Mouse (Mus musculus): ENCODE data around the gene Dhx38. TPM values are rescaled to one million over a fixed set of nuclear protein-coding genes. Genes with fewer than 3 reads are reported as not detected.

Dhx38 gene
- total RNA-seq (2021): 10 to 100 TPM; 22.8 to 24.4 TPM
- long read RNA-seq, experiment 1, full-length matches to known transcripts: 5 of 15 reads
- long read RNA-seq, experiment 1, partial matches to known transcripts: 7 of 15 reads
- long read RNA-seq, experiment 1, other reads (novel, unspliced or antisense): 3 of 15 reads
- long read RNA-seq, experiment 2, full-length matches to known transcripts: 10 of 36 reads
- long read RNA-seq, experiment 2, partial matches to known transcripts: 10 of 36 reads
- long read RNA-seq, experiment 2, other reads (novel, unspliced or antisense): 16 of 36 reads

DNA sequence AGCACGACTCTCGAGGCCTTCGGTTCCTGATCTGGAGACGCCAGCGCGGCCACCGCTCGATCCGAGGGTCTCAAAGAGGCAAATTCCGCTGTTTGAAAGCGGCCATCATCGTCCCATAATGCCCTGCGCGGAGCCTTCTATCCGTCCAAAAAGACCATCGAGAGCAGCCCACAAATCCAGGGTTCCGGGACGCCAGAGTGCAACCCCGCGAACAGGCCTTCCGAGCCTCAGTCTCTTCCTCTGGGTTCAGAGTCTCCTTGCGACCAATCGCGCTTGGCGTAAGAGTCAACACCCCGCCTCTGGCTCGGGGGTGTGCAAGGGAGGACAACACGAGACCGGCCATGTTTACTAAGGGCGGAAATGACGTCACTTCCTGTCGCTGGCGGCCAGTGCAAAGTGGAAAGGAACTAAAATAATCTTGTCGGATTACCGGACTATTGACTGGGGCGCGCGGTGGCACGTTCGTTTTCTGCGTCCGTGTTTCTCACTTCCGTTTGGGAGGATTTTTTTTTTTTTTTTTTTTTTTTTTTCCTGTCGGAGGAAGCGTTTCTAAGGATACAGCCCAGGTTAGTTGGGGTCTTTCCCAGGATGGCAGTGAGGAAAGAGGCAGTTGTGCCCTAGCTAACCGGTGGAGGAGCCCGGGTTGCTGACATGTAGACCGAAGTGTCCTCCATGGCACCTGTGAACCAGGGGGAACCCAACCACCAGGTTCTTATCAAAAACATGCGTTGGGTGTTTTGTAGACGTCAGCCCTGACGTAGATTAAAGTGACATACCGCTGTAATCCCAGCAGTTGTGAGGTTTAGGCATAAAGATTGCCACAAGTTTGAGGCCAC lies at the start of gene Dhx38, which contains the start of gene Txnl4b:
Gene Dhx38 (minus strand): TSS at position 364 of the 836 bp plus-strand sequence.
Gene Txnl4b (plus strand): TSS at position 395 of the 836 bp plus-strand sequence.
- intact Hi-C loops (cut with DNase I): loop anchor here (1.0 kb wide), 1 partner anchor 43 kb away; the partner anchor contains the start of gene Dhodh
- DNase-seq (ENCODE audit: low spot score in 2 of 2): peak; percentile 99 to 100

DNA sequence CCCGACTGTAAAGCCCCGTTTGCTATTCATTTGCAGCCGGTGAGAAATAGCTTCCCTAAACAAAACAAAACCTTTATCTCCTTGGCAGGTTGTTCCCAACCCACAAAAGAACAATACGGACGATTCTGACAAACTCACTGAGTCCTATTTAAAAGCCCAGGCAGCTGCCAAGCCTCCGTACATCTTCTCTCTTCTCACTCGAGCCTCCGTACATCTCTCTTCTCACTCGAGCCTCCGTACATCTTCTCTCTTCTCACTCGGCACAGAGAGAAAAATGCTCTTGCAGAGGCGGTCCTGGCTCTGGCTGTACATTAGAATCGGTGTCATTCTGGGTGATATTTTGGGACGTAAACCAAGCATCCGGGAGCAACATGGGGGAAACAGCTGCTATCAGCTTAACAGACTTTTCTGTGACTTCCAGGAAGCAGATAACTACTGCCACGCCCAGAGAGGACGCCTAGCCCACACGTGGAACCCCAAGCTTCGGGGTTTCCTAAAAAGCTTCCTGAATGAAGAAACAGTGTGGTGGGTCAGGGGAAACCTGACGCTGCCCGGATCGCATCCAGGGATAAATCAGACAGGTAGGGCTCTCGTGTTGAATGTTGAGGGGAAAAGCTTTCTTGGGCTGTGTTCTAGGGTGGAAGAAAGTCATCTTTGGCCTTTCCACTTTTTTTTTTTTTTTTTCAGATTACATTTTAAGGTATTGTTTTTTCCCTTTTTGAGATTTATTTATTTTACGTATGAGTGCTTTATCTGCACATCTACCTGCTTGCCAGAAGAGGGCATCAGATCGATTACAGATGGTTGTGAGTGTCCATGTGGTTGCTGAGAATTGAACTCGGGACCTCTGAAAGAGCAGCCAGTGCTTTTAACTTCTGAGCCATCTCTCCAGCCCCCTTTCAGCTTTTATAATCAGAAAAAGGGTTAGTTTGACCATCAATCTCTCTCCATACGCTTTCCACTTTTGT lies 48.9 kb upstream of the Dhx38 start, which contains the start of gene Pkd1l3:
Gene Pkd1l3 (plus strand): TSS at position 275 of the 968 bp plus-strand sequence.
- DNase-seq (ENCODE audit: low spot score in 2 of 2): peak in 1 of 2 experiments; percentile 34
- intact Hi-C loops (cut with DNase I): no loop called here

DNA sequence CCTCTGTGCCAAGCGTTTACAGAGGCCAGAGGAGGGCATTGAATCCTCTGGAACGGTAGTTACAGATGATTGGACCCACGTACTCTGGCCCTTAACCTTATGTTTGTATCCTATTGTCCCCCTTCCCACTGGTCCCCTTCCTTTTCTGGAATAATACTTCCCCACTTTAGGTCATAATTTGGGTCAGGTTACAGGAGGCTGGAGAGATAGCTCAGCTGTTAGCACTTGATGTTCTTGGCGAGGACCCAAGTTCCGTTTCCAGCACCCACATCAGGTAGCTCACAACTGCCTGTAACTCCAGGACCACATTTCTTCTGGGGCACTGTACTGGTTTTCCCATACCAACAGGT lies 43.5 kb upstream of the Dhx38 start:
- intact Hi-C loops (cut with DNase I): no loop called here
- no peak for DNase-seq (ENCODE audit: low spot score in 2 of 2)

DNA sequence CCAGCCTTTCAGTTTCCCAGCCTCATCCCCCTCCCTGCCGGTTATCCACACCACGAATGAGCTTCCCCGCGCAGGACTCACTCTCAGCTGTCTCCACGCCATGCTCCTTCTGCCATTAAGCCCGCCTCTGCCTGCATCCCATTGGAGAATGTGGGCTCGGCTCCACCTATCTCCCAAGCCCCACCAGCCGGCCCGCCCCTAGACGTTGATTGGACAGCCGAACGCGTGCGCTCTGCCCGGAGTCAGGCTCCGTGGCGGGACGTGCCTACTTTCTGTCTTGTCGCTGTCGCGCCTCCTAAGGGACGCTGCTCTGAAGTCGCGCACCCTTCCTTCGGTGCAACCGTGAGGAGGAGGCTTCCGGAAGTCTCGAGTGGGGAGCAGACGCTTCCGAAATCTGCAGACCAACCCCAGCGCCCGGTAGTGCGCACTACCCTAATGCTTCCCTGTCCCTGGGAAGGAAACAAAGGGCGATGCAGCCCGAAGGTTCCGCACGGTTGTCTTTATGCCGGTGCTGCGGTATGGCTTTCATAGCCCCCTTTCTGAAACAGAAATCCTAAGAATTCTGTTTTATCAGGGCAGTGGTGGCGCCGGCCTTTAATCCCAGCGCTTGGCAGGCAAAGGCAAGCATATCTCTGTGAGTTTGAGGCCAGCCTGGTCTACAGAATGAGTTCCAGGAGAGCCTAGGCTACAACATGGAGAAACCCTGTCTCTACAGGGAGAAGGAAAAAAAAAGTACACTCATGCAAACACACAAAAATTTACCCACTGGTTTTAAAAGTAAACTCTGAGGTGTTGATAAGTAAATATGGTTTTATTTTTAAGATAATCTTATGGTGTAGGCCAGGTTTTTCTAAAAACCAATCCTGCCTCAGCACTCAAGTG lies 42.9 kb upstream of the Dhx38 start, which contains the start of gene Dhodh:
Gene Dhodh (minus strand): TSS at position 403 of the 882 bp plus-strand sequence.
- intact Hi-C loops (cut with DNase I): loop anchor here (1.0 kb wide), 1 partner anchor 43 kb away; the partner anchor contains the start of genes Dhx38 and Txnl4b

DNA sequence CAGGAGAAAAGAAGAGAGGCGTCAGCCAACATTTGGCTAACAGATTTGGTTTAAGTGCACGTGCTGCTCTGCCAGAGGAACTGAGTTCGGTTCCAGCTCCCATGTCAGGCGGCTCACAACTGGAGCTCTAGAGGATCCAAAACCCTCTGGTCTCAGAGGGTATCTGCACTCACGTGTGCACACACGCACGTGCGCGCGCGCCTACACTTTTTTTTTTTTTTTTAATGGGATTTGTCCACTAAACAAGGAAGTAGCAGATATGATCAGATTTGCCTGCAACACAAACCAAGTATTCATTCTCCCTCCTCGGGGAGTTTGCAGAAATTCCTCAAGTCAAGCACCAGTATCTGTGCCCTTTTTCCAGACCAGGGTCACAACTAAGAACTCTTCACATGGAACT lies 42.0 kb upstream of the Dhx38 start:
- DNase-seq (ENCODE audit: low spot score in 2 of 2): peak in 1 of 2 experiments; percentile 17
- intact Hi-C loops (cut with DNase I): loop anchor here (1.0 kb wide), 1 partner anchor 42 kb away; the partner anchor contains the start of genes Dhx38 and Txnl4b

More for the DNA sequence above, 42.9 kb upstream of the Dhx38 start, which contains the start of gene Dhodh:
- DNase-seq (ENCODE audit: low spot score in 2 of 2): peak; percentile 97 to 99

DNA sequence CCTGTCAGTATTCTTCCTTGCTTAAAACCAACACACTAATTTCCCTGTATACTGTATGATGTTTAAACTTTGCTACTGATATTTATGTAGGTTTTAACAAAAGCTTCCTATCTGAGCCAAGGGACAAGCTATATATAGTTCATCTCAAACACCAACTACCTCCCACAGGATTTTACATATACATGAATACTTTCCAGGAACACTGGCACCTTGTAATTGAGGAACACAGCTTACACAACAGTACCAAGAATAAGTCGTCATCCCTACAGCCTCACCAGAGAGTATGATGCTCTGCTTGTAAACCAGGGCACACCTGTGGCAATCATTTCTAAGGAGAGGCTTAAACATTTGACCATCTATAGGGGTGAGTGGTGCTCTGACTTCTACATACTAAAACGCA lies 41.1 kb upstream of the Dhx38 start:
- intact Hi-C loops (cut with DNase I): no loop called here

DNA sequence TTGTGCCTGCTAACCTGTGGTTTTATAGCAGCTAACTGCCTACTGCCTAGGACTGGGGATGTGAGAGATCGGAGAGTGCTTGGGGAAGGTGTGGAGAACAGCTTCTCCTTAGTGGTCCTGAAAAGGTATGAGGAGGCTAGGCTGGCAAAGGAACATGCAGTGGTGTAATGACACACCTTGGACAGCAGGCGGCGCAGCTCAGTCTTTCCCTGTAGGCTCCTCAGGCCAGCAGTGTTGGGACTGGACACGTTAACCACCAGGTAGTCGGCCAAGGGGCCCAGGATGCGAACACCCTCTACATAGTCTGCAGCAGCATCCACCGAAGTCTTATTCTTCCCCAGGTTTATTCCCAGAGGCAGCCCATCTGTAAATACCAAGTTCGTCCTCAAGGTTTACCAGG lies 30.2 kb upstream of the Dhx38 start:
- peak; percentile 19 to 34 for DNase-seq (ENCODE audit: low spot score in 2 of 2)
- intact Hi-C loops (cut with DNase I): no loop called here

More for the DNA sequence above, 41.1 kb upstream of the Dhx38 start:
- peak in 1 of 2 experiments; percentile 39 for DNase-seq (ENCODE audit: low spot score in 2 of 2)

DNA sequence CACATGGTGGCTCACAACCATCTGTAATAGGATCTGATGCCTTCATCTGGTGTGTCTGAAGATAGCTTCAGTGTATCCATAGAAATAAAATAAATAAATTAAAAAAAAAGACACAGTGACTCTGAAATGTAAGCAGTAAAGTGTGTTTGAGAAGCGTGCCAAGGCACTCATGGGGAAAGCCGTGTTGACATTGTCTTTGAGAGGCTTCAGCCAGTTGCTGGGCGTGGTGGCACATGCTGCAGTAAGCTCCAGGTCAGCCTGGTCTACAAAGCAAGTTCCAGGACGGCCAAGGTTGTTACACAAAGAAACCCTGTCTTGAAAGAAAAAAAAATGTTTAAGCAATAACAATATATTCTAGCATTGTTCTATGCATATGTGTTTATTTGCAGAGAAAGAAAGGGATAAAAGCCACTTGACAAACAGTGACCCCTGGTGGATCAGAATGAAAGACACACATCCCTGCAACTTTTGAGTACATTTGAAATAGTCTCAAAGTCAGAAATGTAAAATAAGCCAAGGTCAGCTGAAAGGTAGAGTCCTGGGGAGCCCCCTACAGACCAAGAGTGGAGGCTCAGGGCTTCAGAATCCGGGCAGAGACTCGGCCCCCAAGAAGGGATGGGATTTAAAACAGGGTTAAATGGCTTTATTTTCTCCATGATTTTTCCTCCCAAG lies 27.6 kb upstream of the Dhx38 start:
- intact Hi-C loops (cut with DNase I): no loop called here
- peak in 1 of 2 experiments; percentile 28 for DNase-seq (ENCODE audit: low spot score in 2 of 2)

DNA sequence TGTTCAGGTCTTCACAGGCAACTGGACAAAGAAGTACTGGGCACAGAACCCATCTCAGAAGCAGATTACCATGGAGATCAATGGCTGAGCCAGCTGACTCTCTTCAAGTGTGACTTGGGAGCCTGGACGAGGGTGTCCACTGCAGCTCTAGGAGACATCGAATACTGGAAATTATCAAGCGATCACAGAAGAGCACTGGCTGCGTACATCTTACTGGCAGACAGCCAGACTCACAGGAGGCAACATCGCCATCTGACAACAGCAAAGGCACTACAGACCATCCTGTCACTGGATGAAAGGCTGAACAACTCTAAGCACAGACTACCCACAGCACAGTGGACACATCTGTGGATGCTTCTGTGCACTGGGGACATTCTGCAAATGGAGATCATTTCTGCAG lies 26.5 kb upstream of the Dhx38 start:
- DNase-seq (ENCODE audit: low spot score in 2 of 2): no peak
- intact Hi-C loops (cut with DNase I): no loop called here

DNA sequence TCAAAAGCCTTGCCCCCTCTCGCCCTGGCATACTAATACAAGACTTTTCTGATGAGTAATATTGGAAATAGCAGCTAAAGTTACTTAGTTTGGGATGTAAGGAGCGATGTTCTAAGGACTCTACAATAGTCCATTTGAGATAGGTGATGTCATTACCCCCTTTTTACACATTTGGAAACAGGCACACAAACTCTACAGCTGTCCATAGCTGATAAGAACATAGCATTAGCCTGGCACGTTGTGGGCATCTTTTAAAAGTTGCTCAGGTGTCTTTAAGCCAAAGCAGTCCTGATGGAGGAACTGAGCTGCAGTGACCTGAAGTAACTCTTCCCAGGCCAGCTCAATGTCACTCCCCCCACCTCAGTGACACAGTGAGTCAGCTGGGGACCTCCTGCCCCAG lies 25.7 kb upstream of the Dhx38 start:
- DNase-seq (ENCODE audit: low spot score in 2 of 2): no peak
- intact Hi-C loops (cut with DNase I): no loop called here

DNA sequence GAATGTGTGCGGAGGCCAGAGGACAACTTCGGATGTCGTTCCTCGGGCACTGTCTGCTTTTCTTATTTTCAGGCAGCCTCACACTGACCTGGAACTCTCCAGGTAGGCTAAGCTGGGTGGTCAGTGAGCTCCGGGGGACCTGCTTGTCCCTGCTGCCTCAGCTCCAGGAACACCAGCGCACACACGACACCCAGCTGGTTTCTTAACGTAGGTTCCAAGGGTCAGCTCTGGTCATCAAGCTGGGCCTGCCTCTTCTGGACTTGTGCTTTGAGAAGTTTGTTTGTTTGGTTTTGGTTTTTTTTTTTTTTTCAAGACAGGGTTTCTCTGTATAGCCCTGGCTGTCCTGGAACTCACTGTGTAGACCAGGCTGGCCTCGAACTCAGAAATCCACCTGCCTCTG lies 25.2 kb upstream of the Dhx38 start:
- no peak for DNase-seq (ENCODE audit: low spot score in 2 of 2)
- intact Hi-C loops (cut with DNase I): no loop called here

DNA sequence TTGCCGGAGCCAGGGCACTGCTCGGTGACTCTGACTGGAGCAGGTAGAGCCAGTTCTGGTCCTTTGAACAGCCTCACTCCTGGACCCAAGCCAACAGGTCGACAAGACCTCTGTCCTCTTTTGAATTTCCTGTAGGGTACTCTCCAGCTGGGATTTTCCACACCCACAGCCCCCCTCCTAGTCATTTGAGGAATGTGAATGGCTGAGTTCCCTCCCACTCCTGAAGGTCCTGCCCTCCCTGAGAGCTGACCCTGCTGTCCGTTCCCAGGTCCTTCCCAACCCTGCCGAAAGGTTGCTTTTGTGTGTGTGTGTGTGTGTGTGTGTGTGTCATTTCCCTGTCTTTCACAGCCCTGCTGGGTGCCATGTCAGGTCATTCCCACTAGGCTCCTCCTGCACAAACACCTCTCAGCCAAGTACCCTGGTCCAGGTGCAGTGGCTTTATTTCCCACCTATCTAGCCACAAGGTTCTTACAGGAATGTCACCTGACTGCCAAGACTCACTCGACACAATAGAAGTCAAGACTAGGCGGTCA lies 21.4 kb upstream of the Dhx38 start:
- DNase-seq (ENCODE audit: low spot score in 2 of 2): no peak
- intact Hi-C loops (cut with DNase I): no loop called here

DNA sequence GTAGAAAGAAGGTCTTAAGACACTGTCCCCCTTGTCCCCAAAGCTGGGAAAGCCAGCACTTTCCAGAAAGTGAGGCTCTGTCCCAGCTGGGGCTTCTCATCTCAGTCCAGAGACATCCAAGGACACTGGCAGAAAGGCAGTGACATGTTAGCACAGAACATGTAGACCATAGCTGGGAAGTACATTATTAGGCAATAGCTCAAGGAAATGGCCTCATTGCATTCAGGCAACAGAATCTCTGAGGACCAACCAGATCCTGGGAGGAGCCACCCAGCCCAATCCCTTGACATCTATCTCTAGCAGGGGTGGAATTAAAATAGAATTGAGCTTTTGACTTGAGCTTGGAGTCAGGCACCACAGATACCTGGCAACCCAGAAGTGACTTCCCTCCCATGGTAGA lies 20.0 kb upstream of the Dhx38 start:
- no peak for DNase-seq (ENCODE audit: low spot score in 2 of 2)
- intact Hi-C loops (cut with DNase I): no loop called here

DNA sequence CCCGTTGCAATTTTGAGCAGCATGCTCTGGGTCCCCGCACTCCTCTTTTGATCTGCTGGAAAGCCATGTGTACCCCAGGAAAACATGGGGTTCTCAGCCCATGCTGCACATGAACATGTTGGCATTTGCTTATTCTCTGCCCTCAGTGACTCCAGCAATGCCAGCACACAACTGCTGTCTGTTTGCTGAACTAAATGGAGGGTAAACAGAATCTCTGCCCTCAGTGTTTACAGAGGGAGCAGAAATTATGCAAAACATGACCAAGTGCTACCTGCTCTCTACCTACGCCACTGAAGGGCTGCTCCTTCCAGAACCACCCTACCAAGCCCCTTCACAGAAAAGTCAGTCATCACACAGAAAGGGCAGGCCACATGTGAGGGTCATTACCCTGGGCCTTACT lies 19.2 kb upstream of the Dhx38 start:
- DNase-seq (ENCODE audit: low spot score in 2 of 2): no peak
- intact Hi-C loops (cut with DNase I): no loop called here

DNA sequence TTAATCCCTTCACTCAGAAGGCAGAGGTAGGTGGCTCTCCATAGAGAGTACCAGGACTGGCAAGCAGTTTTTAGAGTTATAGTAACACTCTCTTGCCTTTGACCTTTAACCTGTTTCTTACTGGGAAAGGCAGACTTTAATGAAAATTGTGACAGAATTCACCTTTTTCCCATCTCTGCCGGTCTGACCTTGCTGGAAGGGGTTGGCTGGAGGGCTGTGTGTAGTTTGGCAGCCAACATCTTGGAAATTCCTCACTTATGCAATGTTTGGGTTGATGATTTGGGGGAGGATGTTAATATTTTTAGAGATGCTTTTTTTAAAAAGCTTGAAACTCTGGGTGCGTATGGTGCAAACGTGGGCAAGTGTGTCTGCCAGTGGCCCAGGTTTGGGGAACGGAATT lies 18.6 kb upstream of the Dhx38 start:
- DNase-seq (ENCODE audit: low spot score in 2 of 2): no peak
- intact Hi-C loops (cut with DNase I): no loop called here

DNA sequence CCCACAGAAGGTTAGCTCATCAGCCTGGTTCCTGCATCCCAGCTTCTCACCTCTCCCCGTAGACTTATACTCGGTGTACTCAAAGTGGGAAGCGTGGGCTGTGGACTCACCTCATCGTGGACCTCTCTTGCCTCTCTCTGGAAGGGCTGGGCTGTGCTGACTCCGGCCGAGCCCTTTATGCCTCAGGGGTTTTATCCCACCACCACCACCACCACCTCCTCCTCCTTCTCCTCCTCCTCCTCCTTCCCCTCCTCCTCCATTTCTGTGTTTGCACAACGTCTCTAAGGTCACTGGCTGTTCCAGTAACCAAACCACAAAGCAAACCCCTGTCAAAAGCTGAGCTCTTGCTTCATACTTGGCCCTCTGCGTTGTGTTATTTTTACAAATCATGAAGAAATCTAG lies 13.2 kb upstream of the Dhx38 start, which contains the start of gene Hp:
Gene Hp (minus strand): TSS at position 273 of the 402 bp plus-strand sequence.
- intact Hi-C loops (cut with DNase I): no loop called here
- no peak for DNase-seq (ENCODE audit: low spot score in 2 of 2)

DNA sequence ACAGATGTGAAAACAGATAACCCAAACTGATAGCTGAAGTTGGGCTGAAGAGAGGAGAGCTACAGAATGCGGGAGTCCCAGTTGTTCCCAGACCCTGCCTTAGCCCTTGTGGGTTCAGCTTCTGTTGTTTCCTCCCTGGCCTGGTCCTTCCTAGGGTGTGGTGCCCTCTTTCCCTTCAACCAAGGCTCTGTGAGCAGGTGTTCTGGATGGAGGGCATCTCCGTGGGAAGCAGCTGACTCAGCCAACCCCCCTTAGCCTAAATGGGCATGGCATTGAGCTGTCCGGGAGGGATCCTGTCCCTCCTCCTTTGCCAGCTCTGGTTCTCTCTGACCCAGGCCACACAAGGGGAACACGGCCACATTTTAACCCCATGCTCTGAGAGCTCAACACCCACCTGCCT lies 10.7 kb upstream of the Dhx38 start:
- intact Hi-C loops (cut with DNase I): no loop called here
- no peak for DNase-seq (ENCODE audit: low spot score in 2 of 2)

Measured in left cerebral cortex, postnatal 14 days (tissue).